Mouse (Mus musculus) frontal cortex, postnatal 36 days (tissue): ENCODE measurements around the gene Usp27x.

ENCODE experiments used
- DNase-seq, 2 experiments: peaks; one replicate each; pipeline ENCODE4 v3.0.0; 2022; ENCODE audit warnings: low spot score in 2 of 2

Gene Usp27x

DNA sequence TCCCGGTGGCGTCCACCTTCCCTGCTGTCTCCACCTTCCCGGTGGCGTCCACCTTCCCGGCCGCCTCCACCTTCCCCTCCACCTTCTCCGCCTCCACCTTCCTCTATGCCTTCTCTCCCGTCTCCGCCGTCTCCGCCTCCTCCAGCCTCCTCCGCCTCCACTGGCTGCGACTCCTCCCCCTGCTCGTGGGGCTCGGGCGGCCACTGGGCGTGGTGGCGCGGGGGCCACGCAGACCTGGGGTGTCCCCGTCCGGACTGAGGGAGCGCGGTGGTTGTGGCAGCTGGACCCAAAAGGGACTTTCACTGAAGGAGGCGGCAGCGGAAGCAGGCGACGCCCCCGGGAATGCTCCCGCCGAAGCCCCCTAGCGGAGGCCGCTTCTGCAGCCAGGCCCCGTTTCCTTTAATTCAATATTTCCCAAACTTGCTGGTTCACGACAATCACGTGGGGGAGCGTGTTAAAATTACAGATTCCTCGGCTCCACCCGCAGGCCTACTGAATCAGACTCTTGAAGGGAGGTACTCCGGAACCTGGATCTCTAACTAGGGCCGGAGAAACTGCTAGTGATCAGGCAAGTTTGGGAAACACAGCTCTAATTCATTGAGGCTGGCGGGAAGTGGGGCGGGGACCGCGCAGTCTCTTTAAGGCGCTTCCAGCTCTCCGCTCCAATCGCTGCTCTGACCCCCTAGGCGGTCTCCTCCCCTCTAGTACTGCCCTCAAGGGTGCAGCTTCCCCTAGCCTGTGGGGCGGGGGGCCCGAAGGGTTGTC is at the start of gene Usp27x:
Gene Usp27x, minus strand, starts transcription at position 115 of the 765 bp plus-strand sequence.
- peak; percentile 63 to 69 for DNase-seq

DNA sequence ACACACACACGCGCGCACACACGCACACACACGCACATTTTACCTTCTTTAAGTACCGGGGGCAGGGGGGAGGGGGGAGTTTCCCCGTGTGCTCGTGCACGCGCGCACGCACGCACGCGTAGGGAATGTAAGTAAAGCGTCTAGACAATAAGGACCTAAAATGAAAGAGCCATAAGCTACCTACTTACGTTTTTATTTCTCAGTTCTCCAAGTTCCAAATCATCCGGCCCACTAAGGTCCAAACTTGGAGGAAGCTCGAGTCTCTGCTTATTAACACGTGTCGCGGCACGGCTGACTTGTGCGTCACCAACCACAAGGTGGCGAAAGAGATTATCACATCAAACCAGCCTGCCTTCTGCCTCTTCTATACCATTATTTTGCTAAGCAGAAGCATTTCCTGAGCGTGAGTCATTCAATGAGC is 47.1 kb upstream of the Usp27x start:
- DNase-seq = peak; percentile 51 to 83

DNA sequence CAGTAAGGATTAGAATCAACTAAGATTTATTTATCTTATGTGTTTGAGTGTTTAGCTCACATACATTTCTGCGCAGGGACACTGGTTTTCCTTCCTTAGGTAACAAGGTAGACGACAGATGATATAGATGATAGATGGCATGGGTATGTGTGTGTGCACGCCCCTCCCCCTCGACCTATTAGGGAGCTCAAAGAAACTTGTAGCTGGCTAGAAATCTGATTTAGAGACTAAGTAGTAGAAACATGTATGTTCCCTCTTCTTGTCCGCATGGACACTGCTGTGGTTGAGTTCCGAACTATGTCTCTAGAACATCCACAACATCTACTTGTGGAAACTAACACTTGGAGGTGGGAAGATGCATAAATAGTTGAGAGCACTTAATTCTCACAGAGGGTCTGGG is 46.5 kb upstream of the Usp27x start:
- DNase-seq = no peak

DNA sequence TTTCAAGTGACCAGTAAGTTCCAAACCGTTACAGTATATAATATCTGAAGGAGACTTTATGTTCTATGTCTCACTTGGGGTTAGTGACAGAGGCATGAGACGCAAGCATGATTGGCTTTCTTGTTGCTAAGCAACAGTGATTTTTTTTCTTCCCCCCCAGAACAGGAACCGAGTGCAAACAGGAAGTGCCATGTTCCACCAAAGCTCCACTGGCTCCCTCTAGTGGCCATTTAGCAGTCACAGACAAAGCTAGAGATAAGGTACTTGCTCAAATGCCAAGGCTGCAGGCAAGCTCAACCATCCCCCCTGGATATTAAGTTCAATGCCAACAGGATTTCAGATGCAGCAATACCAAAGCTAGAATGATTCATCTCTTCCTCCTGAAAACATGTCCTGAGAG is 45.4 kb upstream of the Usp27x start:
- peak; percentile 50 to 73 for DNase-seq

DNA sequence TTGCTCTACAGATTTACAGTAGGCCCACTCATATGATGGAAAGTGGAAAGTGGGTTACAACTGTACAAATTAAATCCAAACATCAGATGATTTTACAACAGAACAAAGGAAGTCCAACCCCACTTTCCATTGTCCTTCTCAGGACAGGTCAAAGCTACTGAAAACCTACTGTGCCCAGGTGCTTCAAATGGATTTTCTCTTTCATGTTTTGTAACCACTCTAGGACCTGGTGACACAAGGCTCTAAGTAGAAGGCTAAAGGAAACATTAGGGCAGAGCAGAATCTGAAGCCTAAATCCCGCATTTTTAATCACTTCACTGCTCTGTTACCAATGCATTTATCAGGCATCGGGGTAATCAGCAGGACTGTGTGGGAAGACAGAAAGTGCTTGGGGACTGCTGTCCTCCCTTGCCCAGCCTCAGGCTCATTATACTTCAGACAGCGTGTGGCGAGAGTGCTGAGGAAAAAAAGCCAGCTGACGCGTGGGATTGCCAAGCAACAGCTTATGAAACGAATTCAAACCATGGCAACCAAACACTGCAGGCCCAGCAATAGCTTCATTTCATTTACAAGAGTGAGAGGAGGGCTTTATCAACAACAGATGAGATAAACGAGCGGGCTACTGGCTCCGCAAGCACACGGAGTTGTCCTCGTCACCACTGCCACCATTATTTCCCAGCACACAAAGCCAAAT is 40.7 kb upstream of the Usp27x start:
- peak; percentile 61 to 76 for DNase-seq

DNA sequence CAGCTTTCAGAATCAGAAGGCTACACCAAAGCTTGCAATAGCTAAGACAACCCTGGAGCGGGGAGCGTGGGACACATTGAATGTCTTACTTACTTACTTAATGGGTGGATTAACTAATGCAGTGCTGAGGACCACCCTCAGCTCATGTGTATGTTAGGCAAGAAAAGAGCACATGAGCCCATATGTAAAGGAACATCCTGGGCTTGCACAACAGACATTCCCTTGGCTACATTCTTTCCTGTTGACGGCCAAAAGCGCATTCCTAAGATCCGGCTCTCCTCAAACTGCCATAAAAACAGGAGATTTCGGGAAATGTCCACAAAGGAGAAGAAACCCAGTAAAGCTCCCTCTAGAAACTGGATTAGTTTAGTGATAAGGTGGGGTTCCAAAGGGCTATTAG is 39.7 kb upstream of the Usp27x start:
- DNase-seq = no peak

DNA sequence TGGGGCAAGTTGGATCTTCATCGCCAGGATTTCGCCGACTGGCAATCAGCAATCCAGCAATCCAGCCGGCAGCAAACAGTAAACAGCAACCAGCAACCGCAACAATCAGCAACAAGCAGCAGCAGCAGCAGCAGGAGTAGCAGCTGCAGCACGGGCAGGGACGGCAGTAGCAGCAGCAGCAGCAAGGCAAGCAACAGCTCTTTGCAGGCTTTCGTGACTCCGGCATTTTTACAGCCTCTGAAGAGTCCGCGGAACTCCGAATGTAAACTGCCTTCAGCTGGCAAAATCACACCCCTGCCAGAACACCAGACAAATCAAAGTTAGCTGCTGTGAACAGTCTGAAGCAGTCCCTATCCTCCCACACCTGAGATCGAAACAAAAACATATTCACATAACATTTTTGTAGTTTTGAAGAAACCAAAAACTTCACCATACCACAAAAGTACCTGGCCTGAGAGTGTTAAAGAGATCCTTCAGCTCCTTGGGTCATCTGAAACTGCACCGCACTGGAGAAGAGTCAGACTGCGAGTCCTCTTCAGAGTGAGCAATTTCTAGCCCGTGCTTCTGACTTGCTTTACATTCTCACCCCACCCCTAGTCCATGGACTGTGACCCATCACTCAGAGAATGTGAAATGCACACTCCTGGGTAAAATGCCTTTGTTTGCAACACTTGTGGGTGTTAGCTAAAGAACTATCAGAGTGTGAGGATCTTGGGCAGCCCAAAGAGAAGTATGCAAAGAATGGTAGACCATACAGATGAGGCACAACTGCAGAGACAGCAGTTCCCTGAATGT is 36.8 kb upstream of the Usp27x start:
- no peak for DNase-seq

DNA sequence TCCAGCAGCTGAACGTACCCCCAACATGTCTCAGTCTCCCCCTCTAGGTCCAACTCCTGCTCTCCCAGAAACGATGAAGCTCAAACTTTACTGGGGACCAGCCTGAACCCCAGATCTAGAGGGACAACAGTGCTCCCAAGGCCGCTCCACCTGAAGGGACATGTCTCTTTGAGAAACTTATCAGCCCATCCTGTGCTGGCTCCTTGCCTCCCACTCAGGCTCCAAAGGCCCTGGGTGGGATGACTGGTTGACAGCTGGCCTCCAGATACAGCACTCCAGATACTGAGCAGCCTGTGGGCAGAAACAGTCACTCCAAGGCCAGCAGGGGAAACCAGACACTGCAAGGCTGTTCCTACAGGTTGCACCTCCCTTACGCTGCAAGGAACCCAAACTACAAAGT is 956 bp upstream of the Usp27x start:
- no peak for DNase-seq

DNA sequence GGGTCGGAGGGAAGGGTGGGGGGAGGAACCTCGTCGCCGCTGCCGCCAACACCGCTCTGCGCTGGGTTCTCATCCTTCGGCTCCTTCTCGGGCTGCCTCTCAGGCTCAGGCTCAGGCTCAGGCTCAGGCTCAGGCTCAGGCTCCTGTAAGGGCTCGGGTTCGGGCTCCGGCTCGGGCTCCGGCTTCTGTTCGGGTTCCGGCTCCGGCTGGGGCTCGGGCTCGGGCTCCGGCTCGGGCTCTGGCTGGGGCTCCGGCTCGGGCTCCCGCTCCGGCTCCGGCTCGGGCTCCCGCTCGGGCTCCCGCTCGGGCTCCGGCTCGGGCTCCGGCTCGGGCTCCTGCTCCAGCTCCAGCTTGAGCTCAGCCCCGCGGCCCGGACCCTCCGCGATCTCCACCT is 311 bp downstream of the Usp27x start:
- DNase-seq = no peak

DNA sequence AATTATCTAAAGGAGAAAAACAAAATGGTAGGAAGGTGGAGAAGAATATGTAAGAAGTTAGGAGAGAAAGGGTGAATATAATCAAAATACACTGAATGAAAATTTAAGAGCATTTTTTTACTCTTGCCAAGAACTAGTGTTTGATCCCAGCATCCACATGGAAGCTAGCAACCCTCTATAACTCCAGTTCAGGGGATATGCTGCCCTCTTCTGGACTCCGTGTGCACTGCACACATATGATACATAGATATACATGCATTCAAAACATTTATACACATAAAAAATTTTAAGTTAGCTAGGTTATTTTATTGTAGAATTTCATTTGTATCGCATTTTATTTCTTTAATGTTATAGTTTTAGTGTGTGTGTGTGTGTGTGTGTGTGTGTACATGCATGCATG is 50.2 kb downstream of the Usp27x start:
- DNase-seq = no peak

DNA sequence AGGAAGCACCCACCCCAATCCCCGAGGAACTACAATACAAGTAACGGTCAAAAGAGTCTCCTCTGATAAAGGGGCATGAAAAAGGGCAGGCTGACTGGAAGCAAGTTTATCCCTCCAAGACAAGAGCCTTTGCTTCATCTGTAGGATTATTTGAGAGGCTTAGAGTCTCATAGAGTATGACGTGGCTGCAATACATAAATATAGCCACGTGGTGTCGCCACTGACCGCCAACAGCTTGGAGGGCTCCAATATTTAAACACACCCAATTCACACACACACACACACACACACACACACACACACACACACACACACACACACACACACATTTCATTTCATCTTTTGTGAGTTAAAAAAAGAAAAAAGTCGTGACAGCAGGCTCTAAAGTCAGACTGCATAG is 53.3 kb downstream of the Usp27x start:
- peak; percentile 35 to 66 for DNase-seq
